Mouse (Mus musculus): ENCODE measurements around the gene Wdr83.
"Not testable (repeated sequence)": the region's sequence is repeated elsewhere in the genome, so short reads cannot be mapped to it uniquely, and the experiment has no call there.

The Wdr83 gene

GRCm38 (mm10) chr8:85081216-85081555 is at the start of gene Wdr83:
Gene Wdr83, minus strand, starts transcription at chr8:85081306.
- DNase-seq (ENCODE audit: low read depth, low spot score): no peak

- DNase-seq (ENCODE audit: low read depth, low spot score): no peak
These were observed 42.6 kb upstream of the Wdr83 start for GRCm38 (mm10) chr8:85123691-85124090.

GRCm38 (mm10) chr8:85122995-85123394 is 41.9 kb upstream of the Wdr83 start, which contains the start of gene Zfp791:
Gene Zfp791, minus strand, starts transcription at chr8:85123095.
- no peak for DNase-seq (ENCODE audit: low read depth, low spot score)

- not testable (repeated sequence) for DNase-seq (ENCODE audit: low read depth, low spot score)
These were observed 39.1 kb upstream of the Wdr83 start for GRCm38 (mm10) chr8:85120251-85120650.

GRCm38 (mm10) chr8:85119052-85119981 is 38.2 kb upstream of the Wdr83 start:
- no peak for DNase-seq (ENCODE audit: low read depth, low spot score)

- no peak for DNase-seq (ENCODE audit: low read depth, low spot score)
These were observed 35.9 kb upstream of the Wdr83 start for GRCm38 (mm10) chr8:85116984-85117383.

GRCm38 (mm10) chr8:85115501-85115900 is 34.4 kb upstream of the Wdr83 start:
- DNase-seq (ENCODE audit: low read depth, low spot score): no peak

GRCm38 (mm10) chr8:85113241-85113640 is 32.1 kb upstream of the Wdr83 start:
- no peak for DNase-seq (ENCODE audit: low read depth, low spot score)

- no peak for DNase-seq (ENCODE audit: low read depth, low spot score)
These were observed 19.1 kb upstream of the Wdr83 start for GRCm38 (mm10) chr8:85100076-85100665.

GRCm38 (mm10) chr8:85096850-85097249 is 15.7 kb upstream of the Wdr83 start:
- DNase-seq (ENCODE audit: low read depth, low spot score): no peak

- DNase-seq (ENCODE audit: low read depth, low spot score): no peak
These were observed 15.1 kb upstream of the Wdr83 start for GRCm38 (mm10) chr8:85096196-85096595.

- no peak for DNase-seq (ENCODE audit: low read depth, low spot score)
These were observed 14.5 kb upstream of the Wdr83 start for GRCm38 (mm10) chr8:85095566-85095965.

- DNase-seq (ENCODE audit: low read depth, low spot score): no peak
These were observed 13.9 kb upstream of the Wdr83 start for GRCm38 (mm10) chr8:85095051-85095450.

- DNase-seq (ENCODE audit: low read depth, low spot score): no peak
These were observed 10.5 kb upstream of the Wdr83 start for GRCm38 (mm10) chr8:85091526-85092090.

GRCm38 (mm10) chr8:85090856-85091255 is 9.8 kb upstream of the Wdr83 start:
- no peak for DNase-seq (ENCODE audit: low read depth, low spot score)

- no peak for DNase-seq (ENCODE audit: low read depth, low spot score)
These were observed 7.7 kb upstream of the Wdr83 start for GRCm38 (mm10) chr8:85088771-85089170.

GRCm38 (mm10) chr8:85086238-85086637 is 5.1 kb upstream of the Wdr83 start:
- no peak for DNase-seq (ENCODE audit: low read depth, low spot score)

- DNase-seq (ENCODE audit: low read depth, low spot score): no peak
These were observed 3.5 kb upstream of the Wdr83 start for GRCm38 (mm10) chr8:85084633-85085032.

GRCm38 (mm10) chr8:85083108-85083813 is 2.2 kb upstream of the Wdr83 start, which contains the start of gene Man2b1:
Gene Man2b1, plus strand, starts transcription at chr8:85083270.
- peak; percentile 65 for DNase-seq (ENCODE audit: low read depth, low spot score)

- not testable (repeated sequence) for DNase-seq (ENCODE audit: low read depth, low spot score)
These were observed 1.1 kb upstream of the Wdr83 start for GRCm38 (mm10) chr8:85082169-85082568.

GRCm38 (mm10) chr8:85080532-85081215 is 432 bp downstream of the Wdr83 start, which contains the start of gene Wdr83os:
Gene Wdr83os, plus strand, starts transcription at chr8:85080740.
- peak; percentile 69 for DNase-seq (ENCODE audit: low read depth, low spot score)
